Mouse (Mus musculus): ENCODE measurements at regions not wholly inside any gene's neighbourhood (a gene's known extent, or its start where the extent isn't known, plus 50 kb on each side); places are given as distances from the start of the nearest gene placed in this dataset.
"Not testable (repeated sequence)": the region's sequence is repeated elsewhere in the genome, so short reads cannot be mapped to it uniquely, and the experiment has no call there.

- not testable (repeated sequence) for H3K27ac ChIP-seq (ENCODE audit: low read depth, low read length); H3K9me3 ChIP-seq (ENCODE audit: control insufficient read depth, low read length); H3K27me3 ChIP-seq (ENCODE audit: control insufficient read depth, insufficient read depth, low read length); H3K4me3 ChIP-seq (ENCODE audit: low read depth, low read length); ATAC-seq (ENCODE audit: low FRiP score); H3K9ac ChIP-seq (ENCODE audit: low read depth, low read length); DNase-seq (ENCODE audit: low spot score); H3K4me2 ChIP-seq (replicated peaks; ENCODE audit: low read depth, low read length); H3K36me3 ChIP-seq (ENCODE audit: control insufficient read depth, insufficient read depth, low read length); H3K4me1 ChIP-seq (replicated peaks; ENCODE audit: control insufficient read depth, insufficient read depth, low read length)
- 96% methylated on average over 1 of the region's 1 CpGs for WGBS
Observed at GRCm38 (mm10) chr12:80055894-80056293, 56.9 kb downstream of the Zfp36l1 start.

DNA sequence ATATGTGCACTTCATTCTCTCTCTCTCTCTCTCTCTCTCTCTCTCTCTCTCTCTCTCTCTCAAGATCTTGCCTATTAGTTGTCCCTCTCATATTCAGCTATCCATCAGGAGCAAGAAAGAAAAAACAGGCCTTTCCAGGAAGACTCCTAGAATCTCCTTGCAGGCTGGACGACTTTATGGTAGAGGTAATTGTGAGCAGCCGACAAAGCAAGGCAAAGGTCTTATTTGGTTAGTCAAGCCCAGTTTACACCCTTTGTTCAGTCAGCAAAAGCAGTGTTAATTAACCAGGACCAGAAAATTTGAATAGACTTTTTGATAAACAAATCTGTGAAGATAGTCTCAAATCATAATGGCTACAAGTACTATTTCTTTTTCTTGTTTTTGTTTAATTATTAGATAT is 57.4 kb downstream of the Zfp36l1 start:
- H3K27ac ChIP-seq (ENCODE audit: low read depth, low read length), result no peak overlapping the region
- no peaks in the 10 kb centered on the region for H3K27me3 ChIP-seq (ENCODE audit: control insufficient read depth, insufficient read depth, low read length)
- DNase-seq (ENCODE audit: low spot score) (no peak), ATAC-seq (ENCODE audit: low FRiP score) (no peak)
- H3K9me3 ChIP-seq (ENCODE audit: control insufficient read depth, low read length), result no peaks in the 10 kb centered on the region
- H3K4me2 ChIP-seq (replicated peaks; ENCODE audit: low read depth, low read length), result no peak overlapping the region
- WGBS, result 49% methylated on average over 2 of the region's 2 CpGs
- no peak overlapping the region for H3K4me3 ChIP-seq (ENCODE audit: low read depth, low read length)
- H3K9ac ChIP-seq (ENCODE audit: low read depth, low read length), result no peak overlapping the region
- no peaks in the 10 kb centered on the region for H3K36me3 ChIP-seq (ENCODE audit: control insufficient read depth, insufficient read depth, low read length)
- H3K4me1 ChIP-seq (replicated peaks; ENCODE audit: control insufficient read depth, insufficient read depth, low read length), result peaks cover 5% of the 10 kb centered on the region; the same call in 1 of the 2 replicates

DNA sequence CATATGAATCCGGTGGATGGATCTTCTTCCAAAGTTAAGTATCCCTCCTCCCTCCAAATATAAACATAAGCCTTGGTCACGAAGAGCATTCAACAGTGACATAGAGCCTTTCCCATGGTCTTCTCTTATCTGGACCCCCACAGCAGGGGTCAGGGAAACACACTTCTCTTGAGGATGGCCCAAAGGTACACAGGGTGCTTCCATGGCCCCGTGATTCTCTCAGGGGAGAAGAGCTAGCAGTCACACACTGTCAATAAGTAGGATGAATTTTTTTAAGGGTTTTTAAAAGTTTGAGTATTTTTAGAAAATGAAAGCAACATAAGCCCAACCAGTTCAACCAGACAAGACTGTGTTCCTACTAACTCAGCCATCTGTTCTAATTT is 58.2 kb downstream of the Zfp36l1 start:
- Histone ChIP-seq H3K4me1 (replicated peaks; ENCODE audit: control insufficient read depth, insufficient read depth, low read length) (no peaks in the 10 kb centered on the region), H3K4me3 (ENCODE audit: low read depth, low read length) (no peak overlapping the region), H3K9ac (ENCODE audit: low read depth, low read length) (no peak overlapping the region), H3K4me2 (replicated peaks; ENCODE audit: low read depth, low read length) (no peak overlapping the region), H3K27me3 (ENCODE audit: control insufficient read depth, insufficient read depth, low read length) (no peaks in the 10 kb centered on the region), H3K36me3 (ENCODE audit: control insufficient read depth, insufficient read depth, low read length) (no peaks in the 10 kb centered on the region), H3K9me3 (ENCODE audit: control insufficient read depth, low read length) (no peaks in the 10 kb centered on the region), H3K27ac (ENCODE audit: low read depth, low read length) (no peak overlapping the region)
- no peak for ATAC-seq (ENCODE audit: low FRiP score)
- DNase-seq (ENCODE audit: low spot score), result no peak
- 86% methylated on average over 3 of the region's 3 CpGs for WGBS

DNA sequence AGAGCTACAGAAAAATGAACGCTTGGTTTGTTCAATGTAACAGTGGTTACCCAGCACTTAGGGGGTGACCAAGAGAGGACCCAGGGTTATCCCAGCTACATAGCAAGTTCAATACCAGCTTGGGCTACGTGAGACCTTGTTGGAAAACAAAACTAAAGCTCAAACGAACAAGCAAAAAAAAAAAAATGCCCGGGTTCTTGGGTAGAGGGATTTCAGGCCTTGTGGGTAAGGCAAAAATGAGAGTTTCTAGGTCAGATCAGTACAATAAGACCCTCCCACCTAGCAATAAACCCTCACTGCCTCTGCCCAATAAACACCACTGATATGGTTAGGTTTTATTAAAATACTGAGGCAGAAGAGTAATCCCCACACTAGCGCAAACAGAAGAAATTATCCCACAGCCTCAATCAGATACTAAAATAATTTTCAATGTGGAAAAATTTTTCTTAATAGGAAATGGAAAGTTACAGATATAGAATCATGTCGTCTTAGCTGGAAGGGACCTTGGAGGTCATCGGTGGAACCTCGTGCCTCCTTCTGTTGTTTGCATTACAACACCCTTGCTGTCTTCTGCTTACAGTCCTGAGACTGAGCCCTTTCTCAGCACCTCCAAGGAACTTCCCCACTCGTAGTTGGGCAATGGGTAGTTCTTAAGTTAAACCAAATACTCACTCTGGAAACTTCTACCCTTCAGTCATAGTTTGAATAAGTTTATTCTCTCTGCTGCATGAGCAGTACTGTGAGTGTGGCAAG is 58.7 kb downstream of the Zfp36l1 start:
- no peaks in the 10 kb centered on the region for H3K36me3 ChIP-seq (ENCODE audit: control insufficient read depth, insufficient read depth, low read length)
- no peaks in the 10 kb centered on the region for H3K27me3 ChIP-seq (ENCODE audit: control insufficient read depth, insufficient read depth, low read length)
- H3K4me3 ChIP-seq (ENCODE audit: low read depth, low read length), result no peak overlapping the region
- no peak overlapping the region for H3K27ac ChIP-seq (ENCODE audit: low read depth, low read length)
- H3K9me3 ChIP-seq (ENCODE audit: control insufficient read depth, low read length), result no peaks in the 10 kb centered on the region
- no peak overlapping the region for H3K4me2 ChIP-seq (replicated peaks; ENCODE audit: low read depth, low read length)
- no peak overlapping the region for H3K9ac ChIP-seq (ENCODE audit: low read depth, low read length)
- DNase-seq (ENCODE audit: low spot score) (no peak), ATAC-seq (ENCODE audit: low FRiP score) (no peak)
- no peaks in the 10 kb centered on the region for H3K4me1 ChIP-seq (replicated peaks; ENCODE audit: control insufficient read depth, insufficient read depth, low read length)
- WGBS, result 85% methylated on average over 9 of the region's 9 CpGs

- ATAC-seq (ENCODE audit: low FRiP score), result no peak
- H3K27me3 ChIP-seq (ENCODE audit: control insufficient read depth, insufficient read depth, low read length), result no peaks in the 10 kb centered on the region
- 89% methylated on average over 4 of the region's 4 CpGs for WGBS
Observed at GRCm38 (mm10) chr12:80048215-80048979, 64.4 kb downstream of the Zfp36l1 start.

DNA sequence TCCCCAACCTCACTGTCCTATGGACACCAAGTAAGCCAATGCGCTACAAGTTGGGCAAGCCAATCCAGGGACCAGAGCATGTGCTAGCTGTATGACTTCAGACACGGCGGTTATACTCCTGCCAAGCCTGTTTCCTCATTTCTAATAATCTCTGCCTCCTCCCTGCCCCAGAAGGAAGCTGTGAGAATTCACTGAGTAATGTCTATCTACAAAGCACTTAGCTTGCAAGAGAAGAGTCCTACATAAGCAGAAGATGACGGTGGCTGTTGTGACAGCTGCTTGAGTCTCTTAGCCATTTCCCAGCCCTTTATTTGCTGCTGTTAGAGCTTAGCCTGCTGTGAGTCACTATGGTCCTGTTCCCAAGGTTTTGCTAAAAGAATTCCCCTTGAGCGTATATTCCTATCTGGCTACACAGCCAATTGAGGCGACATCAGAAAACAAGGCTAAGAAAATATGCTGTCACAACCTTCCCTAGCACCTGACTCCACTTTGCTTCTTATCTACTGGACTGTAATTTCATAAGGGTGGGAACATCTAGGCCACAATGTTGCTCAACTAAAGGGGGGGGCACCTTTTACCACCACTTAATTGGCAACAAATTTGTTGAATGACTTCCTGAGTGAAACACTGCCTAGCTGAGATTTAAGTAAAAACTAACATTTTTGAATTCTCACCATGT is 66.0 kb downstream of the Zfp36l1 start:
- Histone ChIP-seq H3K27me3 (ENCODE audit: control insufficient read depth, insufficient read depth, low read length) (no peaks in the 10 kb centered on the region), H3K4me2 (replicated peaks; ENCODE audit: low read depth, low read length) (no peak overlapping the region), H3K4me1 (replicated peaks; ENCODE audit: control insufficient read depth, insufficient read depth, low read length) (no peaks in the 10 kb centered on the region), H3K27ac (ENCODE audit: low read depth, low read length) (no peak overlapping the region), H3K4me3 (ENCODE audit: low read depth, low read length) (no peak overlapping the region), H3K36me3 (ENCODE audit: control insufficient read depth, insufficient read depth, low read length) (no peaks in the 10 kb centered on the region), H3K9me3 (ENCODE audit: control insufficient read depth, low read length) (no peaks in the 10 kb centered on the region), H3K9ac (ENCODE audit: low read depth, low read length) (no peak overlapping the region)
- no peak for ATAC-seq (ENCODE audit: low FRiP score)
- no peak for DNase-seq (ENCODE audit: low spot score)
- WGBS, result 74% methylated on average over 6 of the region's 6 CpGs

More at GRCm38 (mm10) chr12:80048215-80048979, 64.4 kb downstream of the Zfp36l1 start:
- no peak overlapping the region for H3K27ac ChIP-seq (ENCODE audit: low read depth, low read length)
- H3K4me2 ChIP-seq (replicated peaks; ENCODE audit: low read depth, low read length), result no peak overlapping the region
- no peaks in the 10 kb centered on the region for H3K36me3 ChIP-seq (ENCODE audit: control insufficient read depth, insufficient read depth, low read length)
- H3K9ac ChIP-seq (ENCODE audit: low read depth, low read length), result no peak overlapping the region
- no peak for DNase-seq (ENCODE audit: low spot score)
- no peaks in the 10 kb centered on the region for H3K9me3 ChIP-seq (ENCODE audit: control insufficient read depth, low read length)
- no peaks in the 10 kb centered on the region for H3K4me1 ChIP-seq (replicated peaks; ENCODE audit: control insufficient read depth, insufficient read depth, low read length)
- no peak overlapping the region for H3K4me3 ChIP-seq (ENCODE audit: low read depth, low read length)

DNA sequence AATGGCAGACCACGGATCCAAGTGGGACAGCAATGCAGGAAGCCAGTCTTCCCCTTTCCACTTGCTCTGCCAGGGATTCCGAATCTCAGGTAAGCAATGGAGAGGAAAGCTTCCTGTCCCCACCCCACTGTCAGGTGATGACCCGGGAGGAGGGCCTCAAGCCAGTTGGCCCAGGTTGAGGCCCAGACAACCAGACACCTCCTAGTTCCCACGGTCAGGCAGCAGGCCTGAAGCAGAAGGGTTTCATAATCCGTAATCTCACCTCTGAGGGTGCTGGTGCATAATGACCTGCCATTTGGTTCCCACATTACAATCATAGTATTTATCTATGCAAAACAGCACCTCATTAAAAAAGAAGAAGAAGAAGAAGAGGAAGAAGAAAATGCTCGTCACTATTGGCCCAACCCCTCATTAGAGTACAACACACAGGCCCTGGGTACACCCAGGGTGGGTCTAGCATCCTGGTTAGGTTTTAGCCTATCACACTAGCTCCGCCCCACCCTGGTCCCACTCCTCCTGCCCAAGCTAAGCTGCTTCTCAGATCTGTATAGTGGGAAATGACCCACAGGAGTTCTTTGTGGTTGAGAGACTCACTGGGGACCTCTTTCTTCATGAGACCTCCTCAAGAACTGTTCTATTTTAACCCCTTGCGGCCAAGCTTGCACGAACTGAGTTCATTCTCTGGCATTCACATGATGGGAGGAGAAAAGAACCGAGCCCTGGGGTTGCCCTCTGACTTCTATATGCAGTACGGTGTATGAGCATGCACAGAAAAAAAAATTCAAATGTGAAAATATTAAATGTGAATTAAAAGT is 71.1 kb downstream of the Zfp36l1 start:
- Histone ChIP-seq H3K4me3 (ENCODE audit: low read depth, low read length) (no peak overlapping the region), H3K4me2 (replicated peaks; ENCODE audit: low read depth, low read length) (no peak overlapping the region), H3K27me3 (ENCODE audit: control insufficient read depth, insufficient read depth, low read length) (no peaks in the 10 kb centered on the region), H3K9ac (ENCODE audit: low read depth, low read length) (no peak overlapping the region), H3K27ac (ENCODE audit: low read depth, low read length) (no peak overlapping the region), H3K9me3 (ENCODE audit: control insufficient read depth, low read length) (no peaks in the 10 kb centered on the region), H3K4me1 (replicated peaks; ENCODE audit: control insufficient read depth, insufficient read depth, low read length) (no peaks in the 10 kb centered on the region), H3K36me3 (ENCODE audit: control insufficient read depth, insufficient read depth, low read length) (no peaks in the 10 kb centered on the region)
- WGBS, result 84% methylated on average over 11 of the region's 11 CpGs
- no peak for DNase-seq (ENCODE audit: low spot score)
- no peak for ATAC-seq (ENCODE audit: low FRiP score)

- Histone ChIP-seq H3K4me3 (ENCODE audit: low read depth, low read length) (no peak overlapping the region), H3K9ac (ENCODE audit: low read depth, low read length) (no peak overlapping the region), H3K36me3 (ENCODE audit: control insufficient read depth, insufficient read depth, low read length) (no peaks in the 10 kb centered on the region), H3K4me1 (replicated peaks; ENCODE audit: control insufficient read depth, insufficient read depth, low read length) (no peaks in the 10 kb centered on the region), H3K4me2 (replicated peaks; ENCODE audit: low read depth, low read length) (no peak overlapping the region), H3K9me3 (ENCODE audit: control insufficient read depth, low read length) (no peaks in the 10 kb centered on the region), H3K27ac (ENCODE audit: low read depth, low read length) (no peak overlapping the region), H3K27me3 (ENCODE audit: control insufficient read depth, insufficient read depth, low read length) (no peaks in the 10 kb centered on the region)
- DNase-seq (ENCODE audit: low spot score), result no peak
- no peak for ATAC-seq (ENCODE audit: low FRiP score)
- 91% methylated on average over 6 of the region's 6 CpGs for WGBS
Observed at GRCm38 (mm10) chr12:80041012-80041411, 71.8 kb downstream of the Zfp36l1 start.

All from hindbrain, embryonic 11.5 days (tissue).